Mouse (Mus musculus): ENCODE measurements around the gene Ltbp2.

Ltbp2 gene

DNA sequence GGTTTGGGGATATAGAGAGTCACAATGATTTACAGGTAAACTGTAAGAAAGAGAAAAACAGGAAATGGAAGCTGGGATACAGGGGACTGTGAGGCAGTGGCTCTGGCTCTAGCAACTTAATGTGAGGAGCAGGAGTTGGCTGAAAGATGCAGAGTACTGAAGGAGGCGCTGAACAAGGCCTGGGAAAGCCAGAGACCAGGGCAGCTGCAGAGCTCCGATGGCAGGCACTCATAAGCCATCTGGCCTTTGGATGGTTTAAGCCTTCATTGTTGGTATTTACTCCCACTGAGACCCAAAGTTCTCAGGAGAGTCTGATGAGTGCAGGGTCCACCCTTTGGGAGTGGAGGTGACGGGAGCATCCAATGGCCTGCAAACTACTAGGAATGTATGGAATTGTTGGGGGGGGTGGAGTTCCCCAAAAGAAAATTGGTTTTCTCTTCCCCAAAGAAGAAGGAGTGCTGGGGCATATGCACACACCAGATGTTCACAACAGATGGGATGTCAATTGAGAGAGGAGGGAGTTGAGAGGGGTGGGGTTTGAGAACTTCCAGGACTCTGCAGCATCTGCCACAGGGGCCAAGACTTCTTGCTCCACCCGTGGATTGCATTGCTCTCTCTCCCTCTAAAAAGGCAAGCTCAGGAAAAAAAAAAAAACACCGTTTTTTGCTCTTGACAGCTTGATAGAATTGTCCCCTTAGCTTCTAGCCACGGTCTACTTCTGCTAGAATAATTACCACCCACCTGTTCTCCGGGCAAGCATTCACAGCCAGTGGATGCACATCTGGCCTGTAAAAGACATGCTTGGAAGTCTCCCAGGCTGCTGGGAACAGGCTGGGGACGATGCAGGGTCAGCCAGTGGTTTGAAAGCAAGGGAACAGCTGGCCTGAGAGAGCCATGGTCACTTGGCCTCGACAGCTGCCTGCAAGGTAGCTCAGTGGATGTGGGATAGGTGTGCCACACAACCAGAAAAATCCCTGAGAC, 17.6 kb upstream of the Ltbp2 start:
- Histone ChIP-seq H3K36me3 (ENCODE audit: control insufficient read depth, insufficient read depth, low read length, poor library complexity, severe bottlenecking) (no peaks in the 10 kb centered on the region), H3K27me3 (ENCODE audit: control insufficient read depth, insufficient read depth, low read length, poor library complexity, severe bottlenecking) (no peaks in the 10 kb centered on the region)
- DNase-seq (ENCODE audit: low read depth, low spot score) = no peak

DNA sequence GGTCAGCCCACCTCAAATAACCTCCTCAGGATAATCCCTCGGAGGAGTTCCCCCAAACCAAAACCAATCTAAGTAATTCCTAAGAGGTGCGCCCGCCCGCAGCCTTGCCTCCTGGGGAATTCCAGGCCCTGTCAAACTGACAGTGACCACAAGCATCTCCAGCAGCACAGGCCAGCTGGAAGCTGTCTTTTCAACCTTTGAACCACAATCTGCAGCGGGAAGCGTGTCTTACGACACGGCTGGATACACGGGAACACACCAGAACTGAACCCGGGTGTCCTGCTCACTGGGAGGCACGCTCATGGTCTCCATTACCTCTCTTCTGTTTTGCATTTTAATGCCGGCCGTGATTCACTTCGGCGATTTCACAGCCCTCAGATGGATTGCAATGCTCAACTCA, 14.0 kb upstream of the Ltbp2 start:
- Histone ChIP-seq H3K36me3 (ENCODE audit: control insufficient read depth, insufficient read depth, low read length, poor library complexity, severe bottlenecking) (no peaks in the 10 kb centered on the region), H3K27me3 (ENCODE audit: control insufficient read depth, insufficient read depth, low read length, poor library complexity, severe bottlenecking) (no peaks in the 10 kb centered on the region)
- DNase-seq (ENCODE audit: low read depth, low spot score) = no peak

DNA sequence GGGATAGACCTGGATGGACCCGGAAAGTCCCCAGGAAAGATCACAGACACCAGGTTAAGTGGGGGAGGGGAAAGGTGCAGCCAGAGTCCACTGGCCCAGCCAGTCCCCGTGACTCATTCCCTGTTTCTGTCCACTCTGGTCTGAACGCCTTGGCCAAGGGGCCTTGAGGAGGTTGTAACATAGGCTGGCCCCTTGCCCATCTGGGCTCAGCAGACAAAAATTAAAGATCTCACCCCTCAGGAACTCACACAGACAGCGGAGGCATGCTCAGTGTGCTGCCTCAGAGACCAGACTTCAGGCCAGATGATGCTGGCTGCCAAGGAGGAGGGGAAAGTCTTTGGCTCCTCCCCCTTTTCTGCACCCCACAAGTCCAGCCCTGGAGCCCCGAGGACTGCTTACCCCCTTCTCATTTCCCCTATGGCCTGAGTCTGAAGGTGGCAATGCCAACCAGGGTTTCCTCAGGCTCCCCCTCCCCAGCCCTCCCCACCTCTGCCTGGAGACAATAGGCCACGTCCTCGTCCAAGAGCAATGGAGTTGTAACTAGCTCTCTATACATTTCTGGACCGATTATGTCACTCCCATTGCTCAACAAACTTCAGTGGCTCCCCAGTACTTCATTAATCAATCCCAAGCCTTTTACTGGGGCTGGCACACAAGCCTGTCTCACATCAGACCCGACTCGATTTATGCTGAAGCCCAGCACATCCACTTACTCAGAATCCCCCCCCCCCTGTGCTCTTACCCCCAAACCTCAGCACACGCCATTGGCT, 9.0 kb upstream of the Ltbp2 start:
- H3K27me3 ChIP-seq (ENCODE audit: control insufficient read depth, insufficient read depth, low read length, poor library complexity, severe bottlenecking) = no peaks in the 10 kb centered on the region
- no peaks in the 10 kb centered on the region for H3K36me3 ChIP-seq (ENCODE audit: control insufficient read depth, insufficient read depth, low read length, poor library complexity, severe bottlenecking)
- no peak for DNase-seq (ENCODE audit: low read depth, low spot score)

DNA sequence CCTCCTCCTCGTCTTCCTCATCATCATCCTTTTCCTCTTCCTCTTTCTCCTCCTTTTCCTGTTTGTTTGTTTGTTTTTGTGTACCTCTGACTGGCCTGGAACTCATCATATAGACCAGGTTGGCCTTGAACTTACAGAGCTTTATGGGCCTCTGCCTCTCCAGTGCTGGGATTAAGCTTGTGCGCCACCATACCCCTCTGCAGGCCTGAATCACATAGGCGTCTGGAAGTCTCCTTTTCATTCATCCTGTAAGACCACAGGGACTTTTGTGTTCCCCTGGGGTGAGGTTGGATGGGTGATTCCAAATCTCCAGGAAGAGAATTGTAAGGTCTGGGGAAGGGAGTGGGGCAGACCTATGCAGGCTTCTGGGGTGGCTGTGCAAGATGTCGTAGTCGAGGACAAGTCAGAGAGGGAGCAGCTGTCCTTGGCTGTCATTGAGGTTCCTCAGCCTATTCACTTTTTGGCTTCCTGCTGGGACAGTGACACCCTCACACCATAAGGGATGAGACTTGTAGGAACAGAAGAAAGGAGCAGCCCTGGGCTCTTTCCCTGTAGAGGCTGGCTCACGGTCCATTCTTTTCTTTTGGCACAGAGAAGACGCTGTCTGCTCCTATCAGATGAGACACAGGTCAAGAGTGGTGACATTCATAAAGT, 8.2 kb upstream of the Ltbp2 start:
- DNase-seq (ENCODE audit: low read depth, low spot score) = no peak
- Histone ChIP-seq H3K36me3 (ENCODE audit: control insufficient read depth, insufficient read depth, low read length, poor library complexity, severe bottlenecking) (no peaks in the 10 kb centered on the region), H3K27me3 (ENCODE audit: control insufficient read depth, insufficient read depth, low read length, poor library complexity, severe bottlenecking) (no peaks in the 10 kb centered on the region)

DNA sequence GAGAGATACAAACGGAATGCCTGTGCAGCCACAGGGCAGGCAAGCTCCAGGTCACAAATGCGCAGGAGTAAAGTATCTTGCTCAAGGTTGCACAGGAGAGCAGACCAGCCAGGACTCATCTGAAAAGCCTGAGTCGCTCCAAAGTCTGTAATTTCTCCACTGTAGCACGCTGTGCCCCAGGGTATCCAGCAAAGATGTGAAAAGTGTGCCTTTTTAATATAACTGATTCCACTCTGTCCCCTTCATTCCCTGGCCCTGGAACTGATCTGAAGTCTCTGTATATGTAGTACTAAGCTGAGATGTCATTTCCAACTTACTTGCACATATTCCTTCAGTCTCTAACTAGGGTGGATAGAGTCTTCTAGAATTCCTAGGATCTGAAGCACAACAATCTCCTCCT, 6.5 kb upstream of the Ltbp2 start:
- Histone ChIP-seq H3K36me3 (ENCODE audit: control insufficient read depth, insufficient read depth, low read length, poor library complexity, severe bottlenecking) (no peaks in the 10 kb centered on the region), H3K27me3 (ENCODE audit: control insufficient read depth, insufficient read depth, low read length, poor library complexity, severe bottlenecking) (no peaks in the 10 kb centered on the region)
- peak; percentile 5 for DNase-seq (ENCODE audit: low read depth, low spot score)

DNA sequence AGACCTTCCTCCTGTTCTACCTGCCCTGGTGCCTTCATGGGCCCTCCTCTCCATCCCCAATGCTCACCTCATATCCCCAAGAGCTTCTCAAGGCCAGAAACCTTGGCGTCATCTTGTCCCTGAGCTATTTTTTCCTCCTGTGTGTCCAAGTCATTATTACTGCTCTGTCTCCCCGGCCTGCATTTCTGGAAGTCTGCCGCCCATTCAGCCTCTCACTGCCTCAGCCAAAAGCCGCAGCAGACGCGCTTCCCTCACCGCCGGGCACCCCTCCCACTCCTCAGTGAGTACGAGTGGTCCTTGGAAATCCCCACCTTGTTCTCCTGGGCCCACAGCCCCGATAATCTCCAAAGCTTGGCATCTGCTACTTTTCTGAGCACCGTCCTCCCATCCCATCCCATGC, 3.8 kb upstream of the Ltbp2 start:
- Histone ChIP-seq H3K36me3 (ENCODE audit: control insufficient read depth, insufficient read depth, low read length, poor library complexity, severe bottlenecking) (no peaks in the 10 kb centered on the region), H3K27me3 (ENCODE audit: control insufficient read depth, insufficient read depth, low read length, poor library complexity, severe bottlenecking) (no peaks in the 10 kb centered on the region; the same call in 1 of the 2 replicates)
- no peak for DNase-seq (ENCODE audit: low read depth, low spot score)

DNA sequence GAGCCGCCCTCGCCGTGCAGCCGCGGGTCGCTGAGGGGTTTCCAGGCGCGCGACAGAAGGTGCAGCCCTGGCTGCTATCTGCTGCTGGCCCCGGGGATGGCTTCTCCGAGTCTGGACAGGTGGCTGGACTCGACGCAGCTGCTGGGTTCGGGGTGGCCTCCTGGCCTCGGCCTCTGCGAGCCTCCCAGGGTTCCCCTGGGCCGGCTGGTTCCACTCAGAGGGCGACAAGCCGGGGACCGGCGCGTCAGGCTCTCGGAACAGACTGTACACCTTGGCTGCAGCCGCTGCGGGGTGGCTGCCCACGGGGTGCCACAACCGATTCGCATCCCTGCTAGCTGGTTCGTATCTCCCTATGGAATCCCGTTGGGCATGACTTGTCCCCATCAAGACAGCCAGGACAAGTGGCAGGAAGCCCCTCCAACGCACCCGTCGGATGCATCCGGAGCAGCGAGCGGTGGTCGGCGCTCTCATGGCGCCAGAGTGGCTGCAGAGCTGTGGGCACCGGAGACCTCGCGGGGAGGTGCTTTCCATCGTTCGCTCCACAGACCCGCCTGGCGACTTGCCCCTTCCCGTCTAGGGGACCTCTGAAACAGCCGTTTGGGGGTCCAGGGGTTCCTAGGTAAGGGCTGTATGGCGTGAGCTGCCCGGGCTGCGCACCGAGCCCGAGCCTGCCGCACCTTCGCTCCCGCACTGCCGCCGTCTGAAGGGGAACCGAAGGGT, 411 bp downstream of the Ltbp2 start:
- Histone ChIP-seq H3K27me3 (ENCODE audit: control insufficient read depth, insufficient read depth, low read length, poor library complexity, severe bottlenecking) (no peaks in the 10 kb centered on the region; the same call in 1 of the 2 replicates), H3K36me3 (ENCODE audit: control insufficient read depth, insufficient read depth, low read length, poor library complexity, severe bottlenecking) (no peaks in the 10 kb centered on the region)
- DNase-seq (ENCODE audit: low read depth, low spot score) = peak; percentile 5

DNA sequence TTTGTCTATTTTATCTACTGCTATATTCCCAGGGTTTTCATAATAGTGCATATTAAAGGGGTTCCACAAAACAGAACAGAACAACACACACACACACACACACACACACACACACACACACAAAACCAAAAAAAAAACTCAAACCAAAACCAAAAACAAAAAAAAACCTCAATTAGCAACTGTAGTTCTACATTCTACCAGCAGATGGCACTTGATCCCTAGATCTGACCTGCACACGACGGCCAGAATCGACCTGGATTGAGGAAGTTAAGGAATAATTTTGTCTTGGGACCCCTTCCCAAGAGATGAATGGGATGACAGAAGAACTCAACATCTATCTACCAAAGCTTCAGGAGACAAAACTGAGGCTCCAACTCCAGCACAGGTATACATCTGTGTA, 2.9 kb downstream of the Ltbp2 start:
- no peaks in the 10 kb centered on the region for H3K36me3 ChIP-seq (ENCODE audit: control insufficient read depth, insufficient read depth, low read length, poor library complexity, severe bottlenecking)
- no peaks in the 10 kb centered on the region; the same call in 1 of the 2 replicates for H3K27me3 ChIP-seq (ENCODE audit: control insufficient read depth, insufficient read depth, low read length, poor library complexity, severe bottlenecking)
- peak; percentile 60 for DNase-seq (ENCODE audit: low read depth, low spot score)

DNA sequence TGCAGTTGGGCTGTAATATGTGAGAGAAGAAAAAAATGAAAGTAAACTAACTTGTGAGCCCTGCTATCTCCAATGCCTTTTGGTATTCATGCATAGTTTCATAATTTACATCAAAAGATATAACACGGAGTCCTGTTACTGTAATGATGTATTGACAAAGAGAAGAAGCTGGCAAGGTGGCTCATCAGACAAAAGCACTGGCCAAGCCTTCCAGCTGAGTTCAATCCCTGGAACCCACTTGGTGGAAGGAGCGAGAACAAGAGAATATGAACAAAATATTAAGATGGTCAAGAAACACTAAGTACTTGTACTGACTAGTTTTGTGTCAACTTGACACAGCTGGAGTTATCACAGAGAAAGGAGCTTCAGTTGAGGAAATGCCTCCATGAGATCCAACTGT, 4.0 kb downstream of the Ltbp2 start:
- no peak for DNase-seq (ENCODE audit: low read depth, low spot score)
- H3K36me3 ChIP-seq (ENCODE audit: control insufficient read depth, insufficient read depth, low read length, poor library complexity, severe bottlenecking) = no peaks in the 10 kb centered on the region
- no peaks in the 10 kb centered on the region; the same call in 1 of the 2 replicates for H3K27me3 ChIP-seq (ENCODE audit: control insufficient read depth, insufficient read depth, low read length, poor library complexity, severe bottlenecking)

DNA sequence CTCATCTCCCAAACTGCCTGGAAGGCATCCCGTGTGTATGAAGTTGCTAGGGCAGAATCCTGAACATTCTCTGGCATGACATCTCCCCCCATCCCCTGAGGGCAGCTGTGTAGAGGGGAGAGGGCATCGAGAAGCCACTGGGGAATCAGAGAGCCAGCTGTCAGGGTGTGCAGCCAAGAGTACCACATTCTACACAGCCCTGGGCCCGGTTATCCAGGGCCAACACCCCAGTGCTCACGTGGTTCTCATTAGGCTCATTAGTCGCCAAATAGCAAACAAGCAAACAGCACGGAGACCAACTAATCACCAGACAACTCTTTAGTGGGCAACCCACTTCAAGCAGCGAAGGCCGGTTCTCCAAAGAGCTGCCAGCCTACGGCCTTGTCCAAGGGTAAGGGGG, 10.9 kb downstream of the Ltbp2 start:
- no peak for DNase-seq (ENCODE audit: low read depth, low spot score)
- Histone ChIP-seq H3K27me3 (ENCODE audit: control insufficient read depth, insufficient read depth, low read length, poor library complexity, severe bottlenecking) (no peaks in the 10 kb centered on the region), H3K36me3 (ENCODE audit: control insufficient read depth, insufficient read depth, low read length, poor library complexity, severe bottlenecking) (no peaks in the 10 kb centered on the region)

DNA sequence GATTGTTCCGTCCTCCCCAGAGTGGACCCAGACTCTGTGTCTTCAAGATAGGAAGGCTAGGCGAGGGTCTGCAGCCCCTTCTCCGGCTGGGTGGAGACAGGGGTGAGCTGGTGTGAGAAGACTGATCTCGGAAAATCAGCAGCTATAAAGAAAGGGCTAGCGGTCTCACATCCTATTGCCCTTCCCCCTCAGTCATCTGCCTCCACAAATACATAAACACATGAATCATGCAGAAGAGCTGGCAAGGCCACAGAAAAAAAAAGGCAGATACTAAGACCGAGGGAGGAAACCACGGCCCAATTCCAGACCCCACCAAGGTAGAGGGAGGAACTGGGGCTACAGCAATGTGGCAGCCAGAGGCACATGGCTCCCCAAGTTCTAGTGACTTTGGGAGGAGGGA, 11.5 kb downstream of the Ltbp2 start:
- no peaks in the 10 kb centered on the region for H3K36me3 ChIP-seq (ENCODE audit: control insufficient read depth, insufficient read depth, low read length, poor library complexity, severe bottlenecking)
- no peaks in the 10 kb centered on the region for H3K27me3 ChIP-seq (ENCODE audit: control insufficient read depth, insufficient read depth, low read length, poor library complexity, severe bottlenecking)
- DNase-seq (ENCODE audit: low read depth, low spot score) = no peak

DNA sequence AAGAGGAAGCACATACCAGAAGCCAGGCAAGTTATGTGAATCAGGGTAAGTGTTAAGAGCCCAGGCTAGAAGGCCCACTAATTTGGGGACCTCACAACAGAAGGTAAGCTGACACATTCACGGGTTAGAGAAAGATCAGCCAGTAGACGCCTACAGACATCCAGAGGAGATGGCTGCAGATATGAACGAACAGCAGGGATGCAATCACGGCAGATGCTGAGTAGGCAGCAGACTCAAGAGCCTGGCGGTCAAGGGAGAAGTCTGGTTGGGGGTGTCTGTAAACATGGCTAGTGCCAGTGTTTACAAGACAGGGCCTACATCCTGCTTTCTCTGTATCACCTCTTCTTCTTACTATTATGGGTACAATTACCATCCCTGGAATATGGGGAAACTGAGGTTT, 13.1 kb downstream of the Ltbp2 start:
- DNase-seq (ENCODE audit: low read depth, low spot score) = no peak
- Histone ChIP-seq H3K36me3 (ENCODE audit: control insufficient read depth, insufficient read depth, low read length, poor library complexity, severe bottlenecking) (no peaks in the 10 kb centered on the region), H3K27me3 (ENCODE audit: control insufficient read depth, insufficient read depth, low read length, poor library complexity, severe bottlenecking) (no peaks in the 10 kb centered on the region)

DNA sequence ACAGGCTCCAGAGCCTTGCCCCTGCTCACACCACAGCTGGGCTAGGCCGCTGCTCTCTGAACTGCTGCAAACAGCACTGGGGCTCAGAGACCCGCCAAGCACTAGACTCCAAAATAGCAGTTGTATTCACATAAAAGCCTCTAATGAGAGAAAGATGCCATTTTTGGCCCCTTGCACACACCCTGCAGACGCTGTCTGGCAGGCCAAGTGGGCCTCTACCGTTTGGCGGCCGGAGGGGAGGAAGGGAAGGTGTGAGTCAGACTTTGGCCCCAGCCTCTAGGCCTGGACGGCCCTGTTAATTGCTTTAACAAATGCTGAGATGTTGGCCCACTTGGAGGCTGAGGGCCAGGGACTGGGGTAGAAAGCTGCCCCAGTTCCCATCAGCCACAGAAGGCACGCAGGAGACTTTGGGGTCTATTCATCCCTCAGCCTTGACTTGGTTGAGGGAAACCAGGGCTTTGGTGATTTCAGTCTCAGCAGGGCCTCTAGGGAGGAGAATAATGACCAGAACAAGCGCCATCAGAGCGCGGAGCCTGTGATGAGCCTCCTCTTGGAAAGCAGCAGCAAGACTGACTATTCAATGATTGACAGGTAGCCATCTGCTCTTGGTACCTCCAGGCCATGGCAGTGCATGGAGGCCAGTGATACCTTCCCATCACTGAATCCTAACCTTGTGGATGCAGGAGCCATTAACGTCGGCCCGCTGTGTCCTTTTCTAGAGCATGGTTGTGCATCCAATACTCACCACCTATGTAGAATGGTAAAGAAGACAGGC, 14.0 kb downstream of the Ltbp2 start:
- no peak for DNase-seq (ENCODE audit: low read depth, low spot score)
- Histone ChIP-seq H3K27me3 (ENCODE audit: control insufficient read depth, insufficient read depth, low read length, poor library complexity, severe bottlenecking) (no peaks in the 10 kb centered on the region), H3K36me3 (ENCODE audit: control insufficient read depth, insufficient read depth, low read length, poor library complexity, severe bottlenecking) (no peaks in the 10 kb centered on the region)
